Mouse (Mus musculus) thymus, adult 2 months (tissue): ENCODE measurements around the gene Cend1. TPM values are rescaled to one million over a fixed set of nuclear protein-coding genes. Genes with fewer than 3 reads are reported as not detected.
A peak's percentile ranks its signal among the peaks of the same experiment; 100 is the strongest.
"Not testable (repeated sequence)": the region's sequence is repeated elsewhere in the genome, so short reads cannot be mapped to it uniquely, and the experiment has no call there.

Source experiments
- DNase-seq: peaks from one replicate; pipeline ENCODE4 v3.0.0; 2021
- H3K27ac ChIP-seq: fragments of 200-500 bp; 2 replicates; pipeline ENCODE4 v1.5.1; 2012; ENCODE audit warnings: low read length, control low read depth; ENCODE audit not compliant: control insufficient read depth, insufficient read depth
- H3K27me3 ChIP-seq: fragments of 200-500 bp; 2 replicates; pipeline ENCODE4 v1.6.1; 2012; ENCODE audit warnings: mild to moderate bottlenecking, low read length, moderate library complexity, mixed read lengths; ENCODE audit not compliant: control insufficient read depth, insufficient read depth
- H3K36me3 ChIP-seq: fragments of 200-500 bp; 2 replicates; pipeline ENCODE4 v1.6.1; 2012; ENCODE audit warnings: mild to moderate bottlenecking, low read length, moderate library complexity; ENCODE audit not compliant: control insufficient read depth, insufficient read depth
- H3K4me1 ChIP-seq: fragments of 200-500 bp; replicated peaks from 2 replicates; pipeline ENCODE4 v1.6.1; 2012; ENCODE audit warnings: low read length; ENCODE audit not compliant: control insufficient read depth, insufficient read depth
- H3K4me3 ChIP-seq: fragments of 200-500 bp; 2 replicates; pipeline ENCODE4 v1.5.1; 2012; ENCODE audit warnings: mild to moderate bottlenecking, low read length, control low read depth, moderate library complexity; ENCODE audit not compliant: control insufficient read depth, insufficient read depth
- CTCF ChIP-seq: fragments of 200-500 bp; IDR thresholded peaks from 2 replicates; pipeline ENCODE4 v1.5.1; 2012; ENCODE audit warnings: mild to moderate bottlenecking, control low read depth, low read length, moderate library complexity, borderline replicate concordance; ENCODE audit not compliant: control insufficient read depth, poor library complexity, insufficient read depth; ENCODE audit errors: extremely low read depth
- POLR2A ChIP-seq: fragments of 200-500 bp; IDR thresholded peaks from 2 replicates; pipeline ENCODE4 v1.6.1; 2012; ENCODE audit warnings: mild to moderate bottlenecking, low read length, control low read depth, moderate library complexity; ENCODE audit not compliant: control insufficient read depth, poor library complexity, insufficient read depth; ENCODE audit errors: extremely low read depth
- WGBS: fragments of 180-500 bp; shearing (Covaris S2); methylation state at CpG from one replicate; pipeline ENCODE4 v1.1.7; 2018; 5-methylcytosine and 5-hydroxymethylcytosine counted together
- polyA plus RNA-seq: library from polyadenylated mRNA; depleted of rRNA; stranded (reverse); fragments of >200 nt; gene quantifications from 2 replicates; pipeline ENCODE4 v1.2.3, GENCODE M21; 2012

Gene Cend1
- polyA plus RNA-seq, 1 experiment = 0.63 TPM

- Histone ChIP-seq H3K4me3 (no peak overlapping the region), H3K4me1 (peaks cover 15% of the 10 kb centered on the region), H3K36me3 (peaks cover 4% of the 10 kb centered on the region; the same call in 1 of the 2 replicates), H3K27ac (no peak overlapping the region), H3K27me3 (no peaks in the 10 kb centered on the region)
- 96% methylated on average over 1 of the region's 1 CpGs for WGBS
- no peak for DNase-seq
- TF ChIP-seq CTCF = no peak
- TF ChIP-seq POLR2A = no peak
These were observed 17.6 kb downstream of the Cend1 start for GRCm38 (mm10) chr7:141411667-141412066.

GRCm38 (mm10) chr7:141410631-141411030 lies 18.7 kb downstream of the Cend1 start:
- Histone ChIP-seq H3K4me1 (peaks cover 15% of the 10 kb centered on the region), H3K27me3 (no peaks in the 10 kb centered on the region), H3K4me3 (no peak overlapping the region), H3K27ac (no peak overlapping the region), H3K36me3 (peaks cover 4% of the 10 kb centered on the region; the same call in 1 of the 2 replicates)
- WGBS = 97% methylated on average over 8 of the region's 8 CpGs
- no peak for DNase-seq
- TF ChIP-seq POLR2A = no peak
- TF ChIP-seq CTCF = no peak

- TF ChIP-seq POLR2A = no peak
- TF ChIP-seq CTCF = peak; percentile 86
- Histone ChIP-seq H3K36me3 (peaks cover 4% of the 10 kb centered on the region; the same call in 1 of the 2 replicates), H3K4me3 (no peak overlapping the region), H3K27ac (no peak overlapping the region), H3K27me3 (no peaks in the 10 kb centered on the region), H3K4me1 (peaks cover 11% of the 10 kb centered on the region)
- 24% methylated on average over 11 of the region's 11 CpGs for WGBS
- DNase-seq = peak; percentile 79
These were observed 20.5 kb downstream of the Cend1 start for GRCm38 (mm10) chr7:141408833-141409232.

GRCm38 (mm10) chr7:141407670-141408069 lies 21.6 kb downstream of the Cend1 start:
- H3K27me3 ChIP-seq, H3K36me3 ChIP-seq, DNase-seq, H3K4me1 ChIP-seq, H3K27ac ChIP-seq, H3K4me3 ChIP-seq: not testable (repeated sequence)
- WGBS = over 99% methylated on average over 7 of the region's 7 CpGs

- WGBS = 82% methylated on average over 4 of the region's 4 CpGs
- H3K4me1 ChIP-seq = peaks cover 3% of the 10 kb centered on the region; the same call in 1 of the 2 replicates
- no peak for DNase-seq
- TF ChIP-seq POLR2A (no peak), CTCF (no peak)
- H3K27ac ChIP-seq = no peak overlapping the region
- H3K27me3 ChIP-seq = no peaks in the 10 kb centered on the region
- peaks cover 22% of the 10 kb centered on the region for H3K36me3 ChIP-seq
- no peak overlapping the region for H3K4me3 ChIP-seq
These were observed 23.8 kb downstream of the Cend1 start for GRCm38 (mm10) chr7:141405466-141405865.

GRCm38 (mm10) chr7:141403305-141403704 lies 26.0 kb downstream of the Cend1 start:
- H3K4me1 ChIP-seq = no peaks in the 10 kb centered on the region
- H3K36me3 ChIP-seq = peaks cover 40% of the 10 kb centered on the region
- TF ChIP-seq CTCF (peak; percentile 74; the same call in 1 of the 2 replicates), POLR2A (no peak)
- 55% methylated on average over 5 of the region's 5 CpGs for WGBS
- peak; percentile 54 for DNase-seq
- H3K27ac ChIP-seq = no peak overlapping the region
- H3K4me3 ChIP-seq = no peak overlapping the region
- H3K27me3 ChIP-seq = no peaks in the 10 kb centered on the region

- H3K4me3 ChIP-seq = no peak overlapping the region
- H3K36me3 ChIP-seq = peaks cover 33% of the 10 kb centered on the region
- H3K4me1 ChIP-seq = peaks cover 8% of the 10 kb centered on the region
- TF ChIP-seq POLR2A = no peak
- no peak for TF ChIP-seq CTCF
- WGBS = 61% methylated on average over 1 of the region's 1 CpGs
- no peaks in the 10 kb centered on the region for H3K27me3 ChIP-seq
- DNase-seq = no peak
- no peak overlapping the region for H3K27ac ChIP-seq
These were observed 33.9 kb downstream of the Cend1 start for GRCm38 (mm10) chr7:141395348-141395747.
